Mouse (Mus musculus) neural tube, embryonic 11.5 days (tissue): ENCODE measurements at regions not wholly inside any gene's neighbourhood (a gene's known extent, or its start where the extent isn't known, plus 50 kb on each side); places are given as distances from the start of the nearest gene placed in this dataset.
"Not testable (repeated sequence)": the region's sequence is repeated elsewhere in the genome, so short reads cannot be mapped to it uniquely, and the experiment has no call there.

Experiments used
- ATAC-seq: fragments of 200-750 bp; cut with Nextera tagmentation; 2 replicates; pipeline ENCODE4 v1.8.0; 2017; ENCODE audit warnings: moderate number of reproducible peaks, mild to moderate bottlenecking, moderate TSS enrichment, moderate library complexity; ENCODE audit not compliant: insufficient read depth, low FRiP score, low TSS enrichment
- DNase-seq: peaks from one replicate; pipeline ENCODE4 v3.0.0-alpha.2; 2015; ENCODE audit warnings: low spot score
- H3K27ac ChIP-seq: fragments of 300-500 bp; sonication (generic); 2 replicates; pipeline ENCODE4 v1.5.1; 2014; ENCODE audit warnings: low read depth, mild to moderate bottlenecking, low read length
- H3K27me3 ChIP-seq: fragments of 300-500 bp; sonication (generic); 2 replicates; pipeline ENCODE4 v1.6.1; 2014; ENCODE audit warnings: mild to moderate bottlenecking, low read length, mixed read lengths; ENCODE audit not compliant: control insufficient read depth, insufficient read depth
- H3K36me3 ChIP-seq: fragments of 300-500 bp; sonication (generic); 2 replicates; pipeline ENCODE4 v1.6.1; 2014; ENCODE audit warnings: mild to moderate bottlenecking, low read length, moderate library complexity, mixed read lengths; ENCODE audit not compliant: control insufficient read depth, insufficient read depth
- H3K4me1 ChIP-seq: fragments of 300-500 bp; sonication (generic); 2 replicates; pipeline ENCODE4 v1.6.1; 2014; ENCODE audit warnings: low read length, mixed read lengths; ENCODE audit not compliant: control insufficient read depth, insufficient read depth
- H3K4me2 ChIP-seq: fragments of 300-500 bp; sonication (generic); 2 replicates; pipeline ENCODE4 v1.6.1; 2014; ENCODE audit warnings: low read depth, mild to moderate bottlenecking, moderate library complexity
- H3K4me3 ChIP-seq: fragments of 300-500 bp; sonication (generic); 2 replicates; pipeline ENCODE4 v1.5.1; 2014; ENCODE audit warnings: low read depth, low read length
- H3K9ac ChIP-seq: fragments of 300-500 bp; sonication (generic); 2 replicates; pipeline ENCODE4 v1.6.1; 2014; ENCODE audit warnings: mild to moderate bottlenecking, low read length
- H3K9me3 ChIP-seq: fragments of 300-500 bp; sonication (generic); 2 replicates; pipeline ENCODE4 v1.6.1; 2016; ENCODE audit warnings: low read length; ENCODE audit not compliant: control insufficient read depth
- WGBS: fragments of 180-500 bp; shearing (Covaris S2); extraction: QIAGEN DNeasy Blood & Tissue Kit; methylation state at CpG from one replicate; pipeline ENCODE4 v1.1.7; 2014; 5-methylcytosine and 5-hydroxymethylcytosine counted together

GRCm38 (mm10) chr17:16665253-16665652 lies 398.7 kb upstream of the Zfp960 start:
- DNase-seq (no peak), ATAC-seq (no peak)
- no peak overlapping the region for H3K4me3 ChIP-seq
- no peak overlapping the region for H3K9ac ChIP-seq
- no peaks in the 10 kb centered on the region for H3K4me1 ChIP-seq
- H3K4me2 ChIP-seq, result no peak overlapping the region
- H3K36me3 ChIP-seq, result no peaks in the 10 kb centered on the region
- no peaks in the 10 kb centered on the region for H3K9me3 ChIP-seq
- H3K27me3 ChIP-seq, result no peaks in the 10 kb centered on the region
- no peak overlapping the region for H3K27ac ChIP-seq

GRCm38 (mm10) chr17:16667606-16668005 lies 396.3 kb upstream of the Zfp960 start:
- no peaks in the 10 kb centered on the region for H3K27me3 ChIP-seq
- no peak for DNase-seq
- no peak for ATAC-seq
- WGBS, result 79% methylated on average over 1 of the region's 1 CpGs
- H3K9ac ChIP-seq, result no peak overlapping the region
- no peaks in the 10 kb centered on the region for H3K4me1 ChIP-seq
- H3K36me3 ChIP-seq, result no peaks in the 10 kb centered on the region
- H3K4me2 ChIP-seq, result no peak overlapping the region
- H3K27ac ChIP-seq, result no peak overlapping the region
- H3K4me3 ChIP-seq, result no peak overlapping the region
- no peaks in the 10 kb centered on the region for H3K9me3 ChIP-seq

- Histone ChIP-seq H3K9ac (no peak overlapping the region), H3K4me1 (no peaks in the 10 kb centered on the region), H3K9me3 (no peaks in the 10 kb centered on the region), H3K27ac (no peak overlapping the region), H3K4me3 (no peak overlapping the region), H3K27me3 (no peaks in the 10 kb centered on the region), H3K36me3 (no peaks in the 10 kb centered on the region), H3K4me2 (no peak overlapping the region)
- ATAC-seq (no peak), DNase-seq (no peak)
Observed at GRCm38 (mm10) chr17:16704199-16704598, 359.7 kb upstream of the Zfp960 start.

GRCm38 (mm10) chr17:16705890-16706289 lies 358.0 kb upstream of the Zfp960 start:
- Histone ChIP-seq H3K36me3 (no peaks in the 10 kb centered on the region), H3K4me3 (no peak overlapping the region), H3K27ac (no peak overlapping the region), H3K27me3 (no peaks in the 10 kb centered on the region), H3K4me1 (no peaks in the 10 kb centered on the region), H3K9me3 (no peaks in the 10 kb centered on the region), H3K9ac (no peak overlapping the region), H3K4me2 (no peak overlapping the region)
- ATAC-seq, result no peak
- no peak for DNase-seq
- WGBS, result 88% methylated on average over 1 of the region's 1 CpGs

GRCm38 (mm10) chr17:16726904-16727303 lies 337.0 kb upstream of the Zfp960 start:
- no peak overlapping the region for H3K27ac ChIP-seq
- no peak overlapping the region for H3K4me3 ChIP-seq
- H3K36me3 ChIP-seq, result no peaks in the 10 kb centered on the region
- ATAC-seq (no peak), DNase-seq (no peak)
- H3K27me3 ChIP-seq, result no peaks in the 10 kb centered on the region
- H3K4me2 ChIP-seq, result no peak overlapping the region
- 94% methylated on average over 2 of the region's 2 CpGs for WGBS
- H3K9me3 ChIP-seq, result no peaks in the 10 kb centered on the region
- no peak overlapping the region for H3K9ac ChIP-seq
- H3K4me1 ChIP-seq, result no peaks in the 10 kb centered on the region

- ATAC-seq, result no peak
- no peak overlapping the region for H3K4me3 ChIP-seq
- H3K4me1 ChIP-seq, result no peaks in the 10 kb centered on the region
- no peak overlapping the region for H3K4me2 ChIP-seq
- 84% methylated on average over 4 of the region's 4 CpGs for WGBS
- no peaks in the 10 kb centered on the region for H3K9me3 ChIP-seq
- no peaks in the 10 kb centered on the region for H3K36me3 ChIP-seq
- DNase-seq, result no peak
- no peak overlapping the region for H3K9ac ChIP-seq
- H3K27ac ChIP-seq, result no peak overlapping the region
- H3K27me3 ChIP-seq, result no peaks in the 10 kb centered on the region
Observed at GRCm38 (mm10) chr17:16753090-16753489, 310.8 kb upstream of the Zfp960 start.

GRCm38 (mm10) chr17:16770587-16770986 lies 293.3 kb upstream of the Zfp960 start:
- not testable (repeated sequence) for H3K4me1 ChIP-seq, H3K9ac ChIP-seq, DNase-seq, H3K27ac ChIP-seq, H3K36me3 ChIP-seq, H3K4me3 ChIP-seq, H3K27me3 ChIP-seq, H3K4me2 ChIP-seq, H3K9me3 ChIP-seq, ATAC-seq
- 78% methylated on average over 7 of the region's 7 CpGs for WGBS

GRCm38 (mm10) chr17:16798316-16798715 lies 265.6 kb upstream of the Zfp960 start:
- Histone ChIP-seq H3K27ac (no peak overlapping the region), H3K36me3 (no peaks in the 10 kb centered on the region), H3K9ac (no peak overlapping the region), H3K4me2 (no peak overlapping the region), H3K27me3 (no peaks in the 10 kb centered on the region), H3K9me3 (no peaks in the 10 kb centered on the region), H3K4me1 (no peaks in the 10 kb centered on the region), H3K4me3 (no peak overlapping the region)
- no peak for ATAC-seq
- WGBS, result 81% methylated on average over 5 of the region's 5 CpGs
- DNase-seq, result no peak

GRCm38 (mm10) chr17:16804986-16805385 lies 258.9 kb upstream of the Zfp960 start:
- DNase-seq, result no peak
- 61% methylated on average over 3 of the region's 3 CpGs for WGBS

More at GRCm38 (mm10) chr17:16804986-16805385, 258.9 kb upstream of the Zfp960 start:
- H3K36me3 ChIP-seq, result no peaks in the 10 kb centered on the region
- H3K4me2 ChIP-seq, result no peak overlapping the region
- no peaks in the 10 kb centered on the region for H3K4me1 ChIP-seq
- no peaks in the 10 kb centered on the region for H3K27me3 ChIP-seq
- no peaks in the 10 kb centered on the region for H3K9me3 ChIP-seq
- H3K27ac ChIP-seq, result no peak overlapping the region
- no peak for ATAC-seq
- no peak overlapping the region for H3K4me3 ChIP-seq
- no peak overlapping the region for H3K9ac ChIP-seq
